Mouse (Mus musculus) heart, adult 2 months (tissue): ENCODE results near the gene Sall1.

Source experiments
- CTCF ChIP-seq: fragments of 200-600 bp; IDR thresholded peaks from 2 replicates; pipeline ENCODE4 v1.8.1; 2022; ENCODE audit warnings: antibody characterized with exemption, mild to moderate bottlenecking, moderate library complexity
- EP300 ChIP-seq: fragments of 200-500 bp; IDR thresholded peaks from 2 replicates; pipeline ENCODE4 v1.6.1; 2011; ENCODE audit warnings: low read depth, low read length, control low read depth; ENCODE audit not compliant: insufficient read depth
- POLR2A ChIP-seq: fragments of 200-500 bp; IDR thresholded peaks from 2 replicates; pipeline ENCODE4 v1.6.1; 2011; ENCODE audit warnings: mild to moderate bottlenecking, low read depth, low read length, control low read depth; ENCODE audit not compliant: insufficient read depth

- no peak for TF ChIP-seq CTCF
- TF ChIP-seq POLR2A: no peak
- TF ChIP-seq EP300: no peak
Observed at GRCm38 (mm10) chr8:89037536-89038236, 6.3 kb downstream of the Sall1 start.
